Comparison of ENCODE assay signal across 16 mouse cellular contexts in the genomic region with DNA sequence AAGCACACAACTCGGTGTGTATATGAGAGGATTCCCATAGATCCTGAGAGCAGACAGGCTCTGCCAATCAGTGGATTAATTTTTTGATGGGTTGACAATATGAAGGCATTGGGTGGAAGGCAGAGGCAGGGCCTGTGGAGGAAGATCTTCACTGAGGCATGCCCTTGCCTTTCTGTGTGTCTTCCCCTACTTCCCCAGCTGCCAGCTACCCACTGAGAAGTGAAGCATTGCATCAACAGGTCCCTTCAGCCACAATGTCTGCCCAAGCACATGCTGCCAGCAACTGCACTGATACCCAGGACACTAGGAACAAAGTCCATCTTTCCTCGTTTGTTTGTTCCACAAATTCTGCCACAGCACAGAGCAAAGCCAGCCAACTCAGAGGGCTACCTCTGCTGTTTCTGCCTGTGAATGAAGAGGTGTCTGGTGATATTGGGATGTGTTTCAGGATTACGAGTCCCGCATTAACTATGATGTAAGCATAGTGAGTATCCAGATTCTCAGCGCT.
"Had no signal": no experiment of that assay in that cellular context is flagged by ENCODE, and none has a peak within 500 bp of the region (broad histone marks: within the 10 kb centered on the region; RNA-seq: fewer than 3 reads in every experiment).

No protein-coding gene starts in this region.

- DNase-seq: lung, adult 2 months; lung, postnatal 14 days; lung, postnatal 36 days; right cerebral cortex, postnatal 14 days; thymus, adult 2 months; thymus, postnatal 25 days; thymus, postnatal 4 days had no signal

- H3K9ac ChIP-seq: lung, embryonic 15.5 days; midbrain, embryonic 12.5 days; midbrain, embryonic 15.5 days; neural tube, embryonic 12.5 days; stomach, embryonic 15.5 days had no signal

- H3K27me3 ChIP-seq: lung, embryonic 15.5 days; megakaryocyte, embryonic 14.5 days; midbrain, embryonic 12.5 days; midbrain, embryonic 15.5 days; neural tube, embryonic 12.5 days; stomach, embryonic 15.5 days had no signal

- H3K4me3 ChIP-seq: lung, embryonic 15.5 days; megakaryocyte, embryonic 14.5 days; midbrain, embryonic 12.5 days; midbrain, embryonic 15.5 days; neural tube, embryonic 12.5 days; stomach, embryonic 15.5 days had no signal

- H3K27ac ChIP-seq: lung, embryonic 15.5 days; macrophage; midbrain, embryonic 12.5 days; midbrain, embryonic 15.5 days; neural tube, embryonic 12.5 days; stomach, embryonic 15.5 days; stomach, postnatal 0 days had no signal

- H3K36me3 ChIP-seq: lung, embryonic 15.5 days; midbrain, embryonic 12.5 days; midbrain, embryonic 15.5 days; neural tube, embryonic 12.5 days; stomach, embryonic 15.5 days had no signal

- H3K4me2 ChIP-seq: lung, embryonic 15.5 days; midbrain, embryonic 12.5 days; midbrain, embryonic 15.5 days; neural tube, embryonic 12.5 days; stomach, embryonic 15.5 days had no signal

- H3K9me3 ChIP-seq: lung, embryonic 15.5 days; megakaryocyte, embryonic 14.5 days; midbrain, embryonic 12.5 days; midbrain, embryonic 15.5 days; neural tube, embryonic 12.5 days; stomach, embryonic 15.5 days had no signal

- H3K4me1 ChIP-seq: lung, embryonic 15.5 days; neural tube, embryonic 12.5 days; stomach, embryonic 15.5 days had no signal

- ATAC-seq: lung, postnatal 0 days; midbrain, embryonic 15.5 days had no signal
